Mouse (Mus musculus) natural killer cell, adult 2 months (primary cell): Measurements from ENCODE around the gene B4galnt1.
A peak's percentile ranks its signal among the peaks of the same experiment; 100 is the strongest.

Source experiments
- DNase-seq, 2 experiments: peaks; one replicate each; pipeline ENCODE4 v3.0.0; 2022; ENCODE audit warnings: low spot score in 2 of 2

The B4galnt1 gene

GRCm38 (mm10) chr10:127208921-127209320 lies 43.9 kb downstream of the B4galnt1 start:
- no peak for DNase-seq

DNA sequence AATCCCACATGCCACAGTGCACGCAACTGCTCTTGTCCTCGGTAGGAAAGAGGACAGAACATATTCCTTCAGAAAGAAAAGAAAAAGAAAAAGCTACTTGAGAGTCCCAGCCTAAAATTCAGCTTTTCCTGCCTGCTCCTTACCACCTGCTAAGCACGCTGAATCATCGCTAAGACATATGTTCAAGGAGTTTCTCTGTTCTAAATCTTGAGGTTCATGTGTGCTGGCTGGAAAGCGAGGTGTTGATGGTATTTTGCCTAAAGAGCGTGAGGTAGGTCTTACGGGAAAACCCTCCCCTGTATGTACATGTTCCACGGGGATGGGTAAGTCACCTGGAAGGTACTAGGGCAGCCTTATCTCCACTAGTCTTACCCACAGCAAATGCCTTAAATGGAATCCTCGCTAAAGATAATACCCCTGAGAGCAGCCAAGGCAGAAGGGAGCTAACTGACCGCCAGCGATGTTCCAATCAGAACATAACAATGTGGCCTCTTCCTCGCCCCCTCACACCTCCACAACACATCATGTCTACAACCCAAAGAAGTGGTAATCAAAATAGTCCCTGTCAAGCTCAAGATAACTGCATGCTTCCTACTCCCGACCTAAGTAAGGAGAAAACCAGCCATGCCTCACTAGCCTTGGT lies 45.0 kb downstream of the B4galnt1 start:
- DNase-seq, result no peak

- DNase-seq, result no peak
Measured at GRCm38 (mm10) chr10:127210961-127211405, 46.0 kb downstream of the B4galnt1 start.

DNA sequence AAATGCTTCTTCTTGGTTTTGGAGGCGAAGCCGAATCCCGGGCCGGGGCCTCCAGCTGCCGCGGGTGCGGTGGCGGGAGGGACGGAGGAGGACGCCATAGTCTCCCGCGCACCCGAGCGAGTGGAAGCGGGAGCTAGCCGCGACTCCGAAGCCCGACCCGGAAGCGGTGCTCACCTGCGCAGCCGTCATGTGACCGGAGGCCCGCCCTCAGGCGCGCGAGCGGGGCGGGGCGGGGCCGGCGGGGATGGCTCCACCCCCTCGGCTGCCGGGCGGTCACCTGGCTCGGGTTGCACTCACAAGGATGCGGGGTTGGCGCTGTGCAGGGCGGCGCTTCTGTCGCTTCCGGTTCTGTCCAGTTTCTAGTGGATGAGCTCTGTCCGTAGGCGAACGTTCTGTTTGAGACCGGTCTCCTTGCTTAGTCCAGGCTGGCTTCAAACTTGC lies 46.4 kb downstream of the B4galnt1 start, which contains the start of gene Pip4k2c:
Gene Pip4k2c (minus strand): TSS at position 172 of the 441 bp plus-strand sequence.
- DNase-seq, result peak; percentile 87 to 92

GRCm38 (mm10) chr10:127213272-127213671 lies 48.2 kb downstream of the B4galnt1 start:
- no peak for DNase-seq

DNA sequence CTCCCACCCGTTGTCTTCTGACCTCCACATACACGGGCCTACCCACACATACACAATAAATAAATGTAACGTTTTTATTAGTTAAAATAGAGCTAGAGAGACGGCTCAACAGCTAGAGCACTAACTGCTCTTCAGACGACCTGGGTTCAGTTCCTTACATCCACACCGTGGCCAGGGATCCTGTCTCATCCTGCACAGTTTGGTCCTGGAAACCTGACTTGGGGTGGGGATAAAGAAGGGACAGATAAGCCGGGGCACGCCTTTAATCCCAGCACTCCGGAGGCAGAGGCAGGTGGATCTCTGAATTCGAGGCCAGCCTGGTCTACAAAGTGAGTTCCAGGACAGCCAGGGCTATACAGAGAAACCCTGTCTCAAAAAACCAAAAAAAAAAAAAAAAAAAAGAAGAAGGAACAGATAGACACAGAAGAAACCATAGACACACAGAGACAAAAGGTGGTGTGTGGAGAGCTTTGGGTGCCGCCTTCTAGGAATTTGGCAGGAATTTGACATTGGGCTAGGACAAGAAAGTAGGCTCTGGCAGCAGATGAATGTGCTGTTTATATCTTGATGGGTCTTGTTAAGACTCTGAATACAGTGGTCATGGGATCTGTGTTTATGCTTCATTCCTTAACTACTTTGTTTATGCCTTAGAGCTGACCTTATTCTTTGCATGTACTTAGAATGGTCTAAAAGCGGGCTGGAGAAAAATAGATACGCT lies 48.8 kb downstream of the B4galnt1 start:
- no peak for DNase-seq

- DNase-seq, result no peak
Measured at GRCm38 (mm10) chr10:127214422-127214803, 49.4 kb downstream of the B4galnt1 start.

DNA sequence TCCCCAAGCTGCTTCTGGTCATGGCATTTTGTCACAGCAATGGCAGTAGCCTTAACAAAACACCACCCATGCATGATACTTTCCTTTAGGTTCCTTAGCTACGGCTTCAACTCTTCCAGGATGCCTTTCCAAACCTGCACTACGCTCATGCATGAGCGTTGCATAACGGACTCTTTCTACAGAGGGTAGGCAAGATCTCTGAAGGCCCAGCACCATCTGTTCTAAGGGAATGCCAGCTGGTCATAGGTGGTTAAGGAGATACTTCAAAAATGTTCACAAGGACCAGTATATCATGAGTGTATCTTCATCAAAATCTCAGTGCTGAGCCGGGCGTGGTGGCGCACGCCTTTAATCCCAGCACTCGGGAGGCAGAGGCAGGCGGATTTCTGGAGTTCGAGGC lies 51.4 kb downstream of the B4galnt1 start:
- no peak for DNase-seq

DNA sequence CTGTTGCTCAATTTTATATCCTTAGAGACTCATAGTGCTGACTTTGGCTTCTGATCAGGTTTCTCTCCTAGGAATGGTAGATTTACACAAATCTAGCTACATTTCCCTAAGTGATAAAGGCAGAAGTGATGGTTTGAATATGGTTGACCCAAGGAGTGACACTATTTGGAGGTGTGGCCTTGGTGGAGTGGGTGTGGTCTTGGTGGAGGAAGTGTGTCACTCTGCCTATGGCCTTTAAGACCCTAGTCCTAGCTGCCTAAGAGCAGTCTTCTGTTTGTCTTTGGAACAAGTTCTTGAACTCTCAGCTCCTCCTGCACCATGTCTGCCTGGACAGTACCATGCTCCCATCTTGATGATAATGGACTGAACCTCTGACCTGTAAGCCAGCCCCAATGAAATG lies 52.2 kb downstream of the B4galnt1 start:
- no peak for DNase-seq

- DNase-seq, result no peak
Measured at GRCm38 (mm10) chr10:127218339-127218738, 53.3 kb downstream of the B4galnt1 start.
